Mouse (Mus musculus) limb, embryonic 14.5 days (tissue): ENCODE measurements at regions not wholly inside any gene's neighbourhood (a gene's known extent, or its start where the extent isn't known, plus 50 kb on each side); places are given as distances from the start of the nearest gene placed in this dataset.
"Not testable (repeated sequence)": the region's sequence is repeated elsewhere in the genome, so short reads cannot be mapped to it uniquely, and the experiment has no call there.

Source experiments
- ATAC-seq: fragments of 200-750 bp; cut with Nextera tagmentation; 2 replicates; pipeline ENCODE4 v1.8.0; 2017; ENCODE audit warnings: low read depth, moderate number of reproducible peaks, moderate TSS enrichment; ENCODE audit not compliant: low FRiP score
- DNase-seq: peaks from one replicate; pipeline ENCODE4 v3.0.0-alpha.2; 2015; ENCODE audit warnings: low spot score
- H3K27ac ChIP-seq: fragments of 300-500 bp; sonication (generic); replicated peaks from 2 replicates; pipeline ENCODE4 v1.5.1; 2014; ENCODE audit warnings: low read depth, mild to moderate bottlenecking, low read length, moderate library complexity, mixed read lengths
- H3K27me3 ChIP-seq: fragments of 300-500 bp; sonication (generic); 2 replicates; pipeline ENCODE4 v1.6.1; 2014; ENCODE audit warnings: low read length, mixed read lengths; ENCODE audit not compliant: control insufficient read depth, insufficient read depth
- H3K36me3 ChIP-seq: fragments of 300-500 bp; sonication (generic); 2 replicates; pipeline ENCODE4 v1.6.1; 2014; ENCODE audit warnings: mild to moderate bottlenecking, low read length, moderate library complexity, mixed read lengths; ENCODE audit not compliant: control insufficient read depth, insufficient read depth
- H3K4me1 ChIP-seq: fragments of 300-500 bp; sonication (generic); 2 replicates; pipeline ENCODE4 v1.6.1; 2014; ENCODE audit warnings: antibody characterized with exemption, low read length, mixed read lengths; ENCODE audit not compliant: control insufficient read depth, insufficient read depth
- H3K4me2 ChIP-seq: fragments of 300-500 bp; sonication (generic); replicated peaks from 2 replicates; pipeline ENCODE4 v1.6.1; 2014; ENCODE audit warnings: low read depth, mild to moderate bottlenecking, low read length, moderate library complexity; ENCODE audit not compliant: severe bottlenecking
- H3K4me3 ChIP-seq: fragments of 300-500 bp; sonication (generic); replicated peaks from 2 replicates; pipeline ENCODE4 v1.5.1; 2014; ENCODE audit warnings: low read length
- H3K9ac ChIP-seq: fragments of 300-500 bp; sonication (generic); 2 replicates; pipeline ENCODE4 v1.6.1; 2014; ENCODE audit warnings: mild to moderate bottlenecking, low read depth, low read length, moderate library complexity; ENCODE audit not compliant: severe bottlenecking
- H3K9me3 ChIP-seq: fragments of 300-500 bp; sonication (generic); 2 replicates; pipeline ENCODE4 v1.6.1; 2016; ENCODE audit warnings: low read length; ENCODE audit not compliant: control insufficient read depth
- POLR2A ChIP-seq: fragments of 200-500 bp; IDR thresholded peaks from 2 replicates; pipeline ENCODE4 v1.8.0; 2012; ENCODE audit warnings: inconsistent platforms, mild to moderate bottlenecking, moderate library complexity, borderline replicate concordance; ENCODE audit not compliant: insufficient read depth, insufficient read length; ENCODE audit errors: extremely low read depth
- WGBS: fragments of 180-500 bp; shearing (Covaris S2); extraction: QIAGEN DNeasy Blood & Tissue Kit; methylation state at CpG from one replicate; pipeline ENCODE4 v1.1.7; 2014; 5-methylcytosine and 5-hydroxymethylcytosine counted together

DNA sequence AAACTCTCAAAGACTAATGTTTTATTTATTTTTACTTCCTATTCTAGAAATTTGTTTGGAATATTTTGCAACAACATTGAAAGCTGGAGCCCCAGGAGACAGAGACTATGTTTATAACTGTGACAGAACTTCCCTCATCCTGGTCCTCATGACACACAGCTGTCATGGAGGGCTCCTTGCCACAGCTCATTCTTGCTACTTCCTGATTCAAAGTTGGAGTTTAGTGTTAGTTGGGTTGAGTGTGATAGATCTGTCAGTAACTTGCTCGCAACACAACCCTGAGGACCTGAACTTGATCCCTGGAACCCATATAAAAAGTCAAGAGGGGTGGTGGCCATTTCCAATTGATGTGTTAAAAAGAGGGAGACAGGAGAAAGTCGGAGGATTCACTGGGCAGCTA is 328.3 kb upstream of the Nox3 start:
- H3K4me3 ChIP-seq = no peak overlapping the region
- no peak overlapping the region for H3K27ac ChIP-seq
- no peaks in the 10 kb centered on the region for H3K36me3 ChIP-seq
- no peaks in the 10 kb centered on the region for H3K27me3 ChIP-seq
- no peak overlapping the region for H3K9ac ChIP-seq
- 70% methylated on average over 2 of the region's 2 CpGs for WGBS
- no peak for TF ChIP-seq POLR2A
- no peak for DNase-seq
- no peaks in the 10 kb centered on the region for H3K4me1 ChIP-seq
- no peak overlapping the region for H3K4me2 ChIP-seq
- ATAC-seq = no peak
- no peaks in the 10 kb centered on the region for H3K9me3 ChIP-seq

DNA sequence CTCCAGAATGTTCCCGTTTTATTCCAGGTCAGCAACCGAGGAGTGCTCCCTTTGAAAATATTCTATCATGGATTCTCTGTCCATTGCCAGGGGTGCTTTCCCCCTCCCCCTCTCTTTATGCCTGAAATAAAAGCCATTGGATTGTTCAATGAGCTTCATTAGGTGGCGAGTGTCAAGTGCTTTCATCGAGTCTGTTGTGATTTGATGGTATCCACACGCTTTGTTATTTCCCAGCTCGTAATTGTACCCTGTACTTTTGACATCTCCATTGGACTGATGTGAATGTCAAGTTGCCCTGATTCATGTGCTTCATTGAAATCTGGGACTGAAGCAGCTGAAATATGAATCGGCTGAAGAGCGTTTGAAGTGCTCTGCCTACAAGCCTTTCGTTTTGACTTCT is 333.1 kb upstream of the Nox3 start:
- DNase-seq = no peak
- no peaks in the 10 kb centered on the region for H3K36me3 ChIP-seq
- ATAC-seq = no peak
- no peaks in the 10 kb centered on the region for H3K9me3 ChIP-seq
- no peaks in the 10 kb centered on the region for H3K27me3 ChIP-seq
- no peak overlapping the region for H3K4me2 ChIP-seq
- no peak overlapping the region for H3K4me3 ChIP-seq
- WGBS = 78% methylated on average over 9 of the region's 9 CpGs
- no peak for TF ChIP-seq POLR2A
- H3K9ac ChIP-seq = no peak overlapping the region
- H3K4me1 ChIP-seq = no peaks in the 10 kb centered on the region
- no peak overlapping the region for H3K27ac ChIP-seq

DNA sequence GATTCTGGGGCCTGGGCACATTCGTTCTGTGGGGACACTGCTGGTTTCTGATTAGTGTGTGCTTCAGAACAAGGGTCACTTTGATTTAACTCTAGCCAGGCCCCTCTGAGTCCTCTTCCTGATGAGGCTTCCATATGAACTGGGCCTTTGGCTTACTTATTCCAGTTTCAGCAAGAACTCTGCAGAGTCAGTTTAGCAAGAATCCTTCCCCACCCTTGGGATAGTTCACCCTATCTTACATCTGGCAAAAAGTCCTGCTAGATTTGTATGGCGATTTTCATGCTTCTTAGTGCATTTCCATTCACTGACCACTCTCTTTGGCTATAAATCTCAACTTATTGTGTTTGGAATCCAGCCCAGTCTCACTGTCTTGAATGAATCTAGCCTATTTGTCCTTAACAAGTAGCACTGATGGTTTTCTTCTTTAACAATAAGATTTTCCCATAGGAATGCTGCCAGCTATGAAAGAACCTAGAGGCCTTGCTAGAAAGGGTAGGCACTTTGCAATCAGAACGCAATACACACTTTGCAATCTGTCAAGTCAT is 338.8 kb upstream of the Nox3 start:
- H3K4me2 ChIP-seq = no peak overlapping the region
- DNase-seq = peak; percentile 11
- WGBS = 59% methylated on average over 3 of the region's 3 CpGs

DNA sequence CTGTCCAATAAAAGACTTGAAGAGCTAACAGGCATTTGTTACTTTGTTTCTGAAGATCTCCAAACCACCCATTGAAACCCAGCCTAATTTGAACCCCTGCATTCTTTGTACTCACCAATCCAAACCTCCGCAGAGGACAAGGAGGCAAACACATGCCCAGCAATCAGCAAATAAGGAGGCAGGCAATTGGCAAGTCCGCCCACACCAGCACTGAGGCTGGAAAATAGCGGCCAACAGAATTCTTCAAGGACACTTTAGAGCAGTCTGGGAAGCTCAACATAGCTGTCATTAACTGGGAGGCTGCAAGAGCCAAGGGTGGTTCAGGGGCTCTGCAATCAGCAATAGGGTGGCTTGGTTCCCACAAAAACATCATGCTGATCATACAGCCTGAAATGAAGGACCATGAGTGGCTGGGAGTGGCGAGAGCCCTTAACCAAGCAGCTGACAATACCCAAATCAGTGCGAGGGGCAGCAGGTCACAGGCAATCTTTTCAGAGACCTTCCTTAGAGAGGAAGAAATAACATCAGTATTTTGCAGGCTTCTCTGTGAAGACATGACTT is 344.1 kb upstream of the Nox3 start:
- Histone ChIP-seq H3K4me3 (no peak overlapping the region), H3K4me1 (no peaks in the 10 kb centered on the region), H3K9ac (no peak overlapping the region), H3K9me3 (no peaks in the 10 kb centered on the region), H3K36me3 (no peaks in the 10 kb centered on the region), H3K4me2 (no peak overlapping the region), H3K27ac (no peak overlapping the region), H3K27me3 (no peaks in the 10 kb centered on the region)
- WGBS = 50% methylated on average over 5 of the region's 5 CpGs
- ATAC-seq (no peak), DNase-seq (peak; percentile 13)
- TF ChIP-seq POLR2A = no peak

More for the DNA sequence above, 338.8 kb upstream of the Nox3 start:
- no peak overlapping the region for H3K4me3 ChIP-seq
- no peaks in the 10 kb centered on the region for H3K27me3 ChIP-seq
- no peak for ATAC-seq
- no peaks in the 10 kb centered on the region for H3K4me1 ChIP-seq
- H3K36me3 ChIP-seq = no peaks in the 10 kb centered on the region
- no peak for TF ChIP-seq POLR2A
- H3K9me3 ChIP-seq = no peaks in the 10 kb centered on the region
- H3K9ac ChIP-seq = no peak overlapping the region
- no peak overlapping the region for H3K27ac ChIP-seq

DNA sequence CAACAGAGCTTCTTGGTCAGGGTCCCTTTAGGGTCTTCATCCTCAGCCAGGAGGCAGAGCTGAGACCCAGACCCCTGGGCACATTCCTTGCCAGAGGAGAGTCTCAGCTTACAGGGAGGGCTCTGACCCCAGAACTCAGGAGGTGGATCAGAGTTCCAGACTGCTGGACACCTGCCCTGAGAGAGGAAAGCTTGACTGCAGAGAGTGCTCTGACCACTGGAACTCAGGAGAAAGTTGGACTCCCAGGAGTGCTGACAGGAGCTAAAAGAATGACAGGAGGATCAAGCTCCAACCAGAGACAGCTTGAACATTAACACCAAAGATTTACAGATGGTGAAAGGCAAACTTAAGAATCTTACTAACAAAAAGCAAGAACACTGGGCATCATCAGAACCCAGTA is 364.1 kb upstream of the Nox3 start:
- not testable (repeated sequence) for H3K36me3 ChIP-seq, H3K27me3 ChIP-seq, H3K9me3 ChIP-seq, H3K27ac ChIP-seq, ATAC-seq, H3K4me3 ChIP-seq, H3K9ac ChIP-seq, H3K4me2 ChIP-seq, H3K4me1 ChIP-seq, DNase-seq

DNA sequence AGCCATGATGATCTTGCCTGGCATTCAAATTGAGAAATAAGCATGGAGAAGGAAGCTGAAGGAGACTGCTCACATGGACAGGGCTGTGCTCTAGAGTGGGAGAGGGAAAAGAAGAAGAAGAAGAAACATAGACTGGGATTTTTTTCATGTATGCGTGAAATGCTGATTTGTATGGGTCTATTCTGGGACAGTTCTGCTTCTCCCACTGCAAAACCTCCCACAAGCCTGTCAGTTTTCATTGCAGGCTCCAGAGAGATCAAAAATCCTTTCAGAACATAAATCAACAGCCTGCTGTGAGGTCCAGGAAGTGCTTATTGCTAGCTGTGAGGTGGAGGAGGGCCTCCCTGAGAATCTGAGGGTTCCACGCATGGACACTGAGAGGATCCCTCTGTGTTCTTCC is 377.3 kb upstream of the Nox3 start:
- H3K36me3 ChIP-seq = no peaks in the 10 kb centered on the region
- ATAC-seq (no peak), DNase-seq (no peak)
- TF ChIP-seq POLR2A = no peak
- no peak overlapping the region for H3K4me3 ChIP-seq
- H3K9ac ChIP-seq = no peak overlapping the region
- 54% methylated on average over 2 of the region's 2 CpGs for WGBS
- no peaks in the 10 kb centered on the region for H3K27me3 ChIP-seq
- no peak overlapping the region for H3K27ac ChIP-seq
- no peaks in the 10 kb centered on the region for H3K9me3 ChIP-seq
- H3K4me2 ChIP-seq = no peak overlapping the region
- no peaks in the 10 kb centered on the region for H3K4me1 ChIP-seq
